Mouse (Mus musculus): Measurements from ENCODE around the gene Gm20604. TPM values are rescaled to one million over a fixed set of nuclear protein-coding genes. Genes with fewer than 3 reads are reported as not detected.
A peak's percentile ranks its signal among the peaks of the same experiment; 100 is the strongest.

Gm20604 gene
- polyA plus RNA-seq, 1 experiment from 2014 or later = 35.0 TPM

DNA sequence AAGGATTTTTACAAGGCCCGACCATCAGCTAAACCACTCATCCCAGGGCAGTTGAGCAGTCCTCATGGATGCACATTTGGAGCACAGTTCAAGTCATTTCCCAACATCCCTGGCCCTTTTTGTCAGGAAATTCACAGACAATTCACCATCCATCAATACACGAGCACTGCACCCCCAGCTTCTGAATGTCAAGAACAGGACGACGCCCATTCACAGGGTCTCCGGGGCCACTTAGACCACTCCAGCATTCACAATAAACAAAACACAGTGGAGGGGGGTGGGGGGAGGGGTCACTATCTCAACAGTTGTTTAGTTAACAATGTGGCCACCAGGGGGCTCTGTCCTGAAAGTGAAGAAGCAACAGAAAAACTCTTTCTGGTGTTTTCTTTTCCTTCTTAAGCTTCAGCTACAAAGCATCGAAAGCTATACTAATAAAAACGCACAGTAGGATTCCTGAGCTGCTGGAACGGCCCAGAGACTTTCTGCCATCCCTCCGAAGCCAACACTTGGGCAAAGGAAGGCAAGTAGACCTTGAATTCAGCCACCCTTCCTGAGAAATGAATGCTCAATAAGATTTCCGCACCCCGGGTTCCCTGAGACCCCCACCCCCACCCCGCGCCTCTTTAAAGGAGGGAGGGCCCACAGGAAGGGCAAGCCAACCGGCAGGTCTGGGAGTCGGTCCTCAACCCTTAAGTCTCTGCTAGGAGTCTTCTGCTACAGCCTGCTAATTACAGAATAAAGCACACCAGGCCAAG, 55.9 kb downstream of the Gm20604 start:
- peak overlapping the region; percentile 80 for H3K4me3 ChIP-seq
- H3K27me3 ChIP-seq (ENCODE audit: poor library complexity, severe bottlenecking) = peaks cover 24% of the 10 kb centered on the region
- H3K9me3 ChIP-seq = no peaks in the 10 kb centered on the region
- WGBS = 7% methylated on average over 15 of the region's 15 CpGs
- peaks cover 78% of the 10 kb centered on the region for H3K4me1 ChIP-seq
- DNase-seq (ENCODE audit: extremely low spot score, low spot score) = peak; percentile 80
- H3K27ac ChIP-seq = peak overlapping the region; percentile 92
- peaks cover 7% of the 10 kb centered on the region; the same call in 1 of the 2 replicates for H3K36me3 ChIP-seq (replicated peaks)

DNA sequence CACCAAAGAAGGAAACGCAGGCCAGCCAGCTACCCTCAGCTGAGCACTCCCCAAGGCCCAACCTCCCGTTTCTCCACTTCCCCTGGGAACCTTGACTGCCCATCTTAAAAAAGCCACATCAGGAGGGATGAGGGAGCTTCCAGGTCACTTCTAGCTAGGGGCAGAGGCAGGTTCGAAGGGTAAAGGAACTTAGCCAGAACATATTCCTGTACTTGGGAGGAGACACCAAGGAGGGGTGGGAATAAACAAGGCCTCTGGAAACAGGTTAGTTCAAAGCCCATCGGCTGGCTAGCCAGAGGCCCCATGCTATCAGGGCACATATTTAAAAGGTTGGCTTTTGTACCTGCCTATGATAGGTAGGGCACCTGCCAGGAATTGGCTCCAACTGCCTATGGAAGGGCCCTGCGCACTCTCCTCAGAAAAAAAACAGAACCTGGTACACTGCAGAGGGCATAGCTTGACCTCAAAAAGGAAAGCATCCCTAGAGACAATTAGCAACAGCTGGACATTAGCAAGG, 56.7 kb downstream of the Gm20604 start:
- peaks cover 7% of the 10 kb centered on the region; the same call in 1 of the 2 replicates for H3K36me3 ChIP-seq (replicated peaks)
- peak overlapping the region; percentile 92 for H3K27ac ChIP-seq
- H3K9me3 ChIP-seq = no peaks in the 10 kb centered on the region
- 91% methylated on average over 5 of the region's 5 CpGs for WGBS
- H3K27me3 ChIP-seq (ENCODE audit: poor library complexity, severe bottlenecking) = peaks cover 16% of the 10 kb centered on the region
- H3K4me3 ChIP-seq = no peak overlapping the region
- peaks cover 85% of the 10 kb centered on the region for H3K4me1 ChIP-seq
- no peak for DNase-seq (ENCODE audit: extremely low spot score, low spot score)

DNA sequence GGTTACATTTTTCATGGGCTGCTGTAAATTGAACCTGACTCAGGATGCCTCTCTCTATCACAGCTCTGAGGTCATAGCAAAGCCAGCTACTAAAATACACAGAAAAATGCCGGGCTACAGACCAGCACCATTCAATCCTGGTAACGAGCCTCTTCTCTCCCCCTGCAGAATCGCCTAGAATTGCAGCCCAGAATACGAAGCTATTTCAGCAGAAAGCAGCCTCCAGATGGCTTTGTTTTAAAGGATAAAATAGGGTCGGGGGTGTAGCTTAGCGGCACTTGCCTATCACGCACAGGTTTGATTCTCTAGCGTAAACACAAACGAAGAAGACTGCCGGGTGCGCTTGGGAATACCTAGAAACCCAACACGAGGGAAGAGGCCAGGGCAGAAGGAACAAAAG, 58.0 kb downstream of the Gm20604 start:
- Histone ChIP-seq H3K4me1 (peaks cover 92% of the 10 kb centered on the region), H3K36me3 (replicated peaks) (peaks cover 8% of the 10 kb centered on the region; the same call in 1 of the 2 replicates), H3K27ac (peak overlapping the region; percentile 67), H3K27me3 (ENCODE audit: poor library complexity, severe bottlenecking) (peaks cover 7% of the 10 kb centered on the region), H3K4me3 (no peak overlapping the region), H3K9me3 (no peaks in the 10 kb centered on the region)
- no peak for DNase-seq (ENCODE audit: extremely low spot score, low spot score)
- 67% methylated on average over 12 of the region's 12 CpGs for WGBS

DNA sequence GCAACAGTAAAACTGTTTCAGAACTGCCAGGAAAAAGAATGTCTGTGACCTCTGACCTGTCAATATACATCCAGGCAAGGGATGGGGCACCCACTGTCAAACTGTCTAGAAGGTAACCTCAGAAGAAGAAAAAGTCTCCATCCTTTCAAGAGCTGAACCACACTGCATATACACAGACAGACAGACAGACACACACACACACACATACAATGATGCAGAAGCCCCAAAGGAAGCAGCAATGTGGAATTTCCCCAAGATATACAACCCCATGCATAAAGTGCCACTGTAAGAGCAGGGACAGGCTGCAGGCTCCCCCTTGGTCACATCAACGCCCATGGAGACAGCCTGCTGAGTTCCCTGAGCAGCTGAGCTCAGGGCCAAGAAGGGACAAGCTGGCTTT, 59.3 kb downstream of the Gm20604 start:
- Histone ChIP-seq H3K27ac (peak overlapping the region; percentile 87), H3K9me3 (no peaks in the 10 kb centered on the region), H3K4me1 (peaks cover 95% of the 10 kb centered on the region), H3K4me3 (no peak overlapping the region), H3K36me3 (replicated peaks) (peaks cover 8% of the 10 kb centered on the region; the same call in 1 of the 2 replicates), H3K27me3 (ENCODE audit: poor library complexity, severe bottlenecking) (peaks cover 7% of the 10 kb centered on the region)
- no peak for DNase-seq (ENCODE audit: extremely low spot score, low spot score)
- 16% methylated on average over 1 of the region's 1 CpGs for WGBS

DNA sequence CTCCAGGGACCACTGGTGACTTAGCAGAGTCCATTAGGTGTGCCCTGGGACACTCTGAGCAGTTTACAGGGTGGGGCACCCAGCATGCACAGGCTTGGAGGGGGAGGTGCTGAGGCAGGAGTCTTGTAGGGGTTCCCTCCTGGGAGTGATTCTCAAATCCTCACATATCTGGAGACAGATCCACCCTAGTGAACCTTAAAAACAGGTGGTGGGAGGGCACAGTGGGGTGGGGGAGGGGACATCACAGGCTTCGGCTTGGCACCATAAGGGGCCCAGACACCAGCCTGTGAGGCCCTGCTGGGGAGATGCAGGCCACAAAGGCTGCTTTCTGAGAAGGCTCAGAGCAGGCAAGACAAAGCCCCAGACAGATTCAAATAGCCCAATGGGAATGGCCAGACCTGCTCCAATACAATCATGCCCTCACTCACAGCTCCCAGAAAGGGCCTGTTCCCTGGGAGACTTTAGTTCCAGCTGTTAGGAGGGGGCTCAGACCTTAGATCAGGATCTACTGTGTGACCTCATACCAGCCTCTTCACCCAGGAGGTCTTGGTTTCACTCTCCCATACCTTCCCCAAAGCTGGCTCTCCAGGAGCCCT, 60.3 kb downstream of the Gm20604 start:
- Histone ChIP-seq H3K27ac (peak overlapping the region; percentile 87), H3K4me3 (peak overlapping the region; percentile 9; the same call in 1 of the 2 replicates), H3K27me3 (ENCODE audit: poor library complexity, severe bottlenecking) (no peaks in the 10 kb centered on the region), H3K4me1 (peaks cover 86% of the 10 kb centered on the region), H3K36me3 (replicated peaks) (peaks cover 15% of the 10 kb centered on the region), H3K9me3 (no peaks in the 10 kb centered on the region)
- DNase-seq (ENCODE audit: extremely low spot score, low spot score) = peak; percentile 46
- WGBS = 8% methylated on average over 1 of the region's 1 CpGs

DNA sequence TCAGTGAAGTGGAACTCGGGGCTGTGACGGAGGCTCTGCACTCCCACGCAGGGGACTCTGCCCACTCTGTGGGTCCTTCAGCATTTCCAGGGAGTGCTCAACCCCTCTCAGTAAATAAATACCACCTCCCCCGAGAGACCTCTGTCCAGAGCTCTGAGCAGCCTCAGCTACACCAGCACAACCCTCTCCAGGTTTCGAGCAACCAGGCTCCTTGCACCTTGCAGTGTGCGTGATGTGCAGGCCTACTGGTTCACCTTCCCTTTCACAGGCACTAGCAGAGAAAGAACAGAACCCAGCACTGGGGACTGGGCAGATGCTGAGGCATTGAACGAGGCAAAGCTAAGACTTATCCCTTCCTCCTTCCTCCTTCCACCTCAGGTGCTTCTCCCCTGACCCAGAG, 61.1 kb downstream of the Gm20604 start:
- H3K27ac ChIP-seq = peak overlapping the region; percentile 87
- no peak for DNase-seq (ENCODE audit: extremely low spot score, low spot score)
- 78% methylated on average over 7 of the region's 7 CpGs for WGBS
- no peaks in the 10 kb centered on the region for H3K27me3 ChIP-seq (ENCODE audit: poor library complexity, severe bottlenecking)
- no peak overlapping the region for H3K4me3 ChIP-seq
- H3K36me3 ChIP-seq (replicated peaks) = peaks cover 15% of the 10 kb centered on the region
- no peaks in the 10 kb centered on the region for H3K9me3 ChIP-seq
- peaks cover 78% of the 10 kb centered on the region for H3K4me1 ChIP-seq

DNA sequence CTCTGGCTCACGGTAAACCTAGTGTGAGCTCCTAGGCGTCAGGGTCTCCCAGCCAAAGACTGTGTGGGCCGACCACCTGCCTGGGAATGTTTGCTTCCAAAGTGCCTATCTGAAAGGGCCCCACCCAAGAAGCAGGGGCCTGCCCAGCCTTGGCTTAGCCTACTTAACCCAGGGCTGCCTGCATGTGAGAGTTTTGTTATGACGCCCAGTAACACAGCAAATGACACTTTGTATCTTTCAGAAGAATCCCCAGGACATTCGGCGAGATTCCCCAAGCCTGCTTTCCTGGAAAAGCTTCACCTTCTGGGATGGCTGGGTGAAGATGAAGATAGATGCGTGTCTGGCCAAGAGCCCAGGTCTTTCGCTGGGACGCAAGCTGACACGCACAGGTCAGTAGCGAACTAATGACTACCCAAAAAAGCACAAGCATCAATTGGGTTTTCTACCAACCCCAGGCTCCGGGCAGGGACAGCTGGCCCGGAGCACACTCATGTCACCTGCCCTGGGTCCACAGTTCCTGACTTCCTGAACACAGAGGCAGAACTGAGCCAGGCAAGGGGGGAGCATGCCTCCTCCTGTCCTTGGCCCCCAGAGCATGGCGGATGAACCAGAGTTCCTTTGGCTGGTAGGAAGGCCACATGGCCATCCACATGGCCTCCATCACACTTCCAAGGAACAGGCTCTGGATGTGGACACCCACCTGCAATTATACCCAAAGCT, 61.7 kb downstream of the Gm20604 start:
- 93% methylated on average over 14 of the region's 14 CpGs for WGBS
- Histone ChIP-seq H3K27ac (peak overlapping the region; percentile 87), H3K27me3 (ENCODE audit: poor library complexity, severe bottlenecking) (no peaks in the 10 kb centered on the region), H3K36me3 (replicated peaks) (peaks cover 15% of the 10 kb centered on the region), H3K4me1 (peaks cover 72% of the 10 kb centered on the region), H3K9me3 (no peaks in the 10 kb centered on the region), H3K4me3 (no peak overlapping the region)
- DNase-seq (ENCODE audit: extremely low spot score, low spot score) = no peak

DNA sequence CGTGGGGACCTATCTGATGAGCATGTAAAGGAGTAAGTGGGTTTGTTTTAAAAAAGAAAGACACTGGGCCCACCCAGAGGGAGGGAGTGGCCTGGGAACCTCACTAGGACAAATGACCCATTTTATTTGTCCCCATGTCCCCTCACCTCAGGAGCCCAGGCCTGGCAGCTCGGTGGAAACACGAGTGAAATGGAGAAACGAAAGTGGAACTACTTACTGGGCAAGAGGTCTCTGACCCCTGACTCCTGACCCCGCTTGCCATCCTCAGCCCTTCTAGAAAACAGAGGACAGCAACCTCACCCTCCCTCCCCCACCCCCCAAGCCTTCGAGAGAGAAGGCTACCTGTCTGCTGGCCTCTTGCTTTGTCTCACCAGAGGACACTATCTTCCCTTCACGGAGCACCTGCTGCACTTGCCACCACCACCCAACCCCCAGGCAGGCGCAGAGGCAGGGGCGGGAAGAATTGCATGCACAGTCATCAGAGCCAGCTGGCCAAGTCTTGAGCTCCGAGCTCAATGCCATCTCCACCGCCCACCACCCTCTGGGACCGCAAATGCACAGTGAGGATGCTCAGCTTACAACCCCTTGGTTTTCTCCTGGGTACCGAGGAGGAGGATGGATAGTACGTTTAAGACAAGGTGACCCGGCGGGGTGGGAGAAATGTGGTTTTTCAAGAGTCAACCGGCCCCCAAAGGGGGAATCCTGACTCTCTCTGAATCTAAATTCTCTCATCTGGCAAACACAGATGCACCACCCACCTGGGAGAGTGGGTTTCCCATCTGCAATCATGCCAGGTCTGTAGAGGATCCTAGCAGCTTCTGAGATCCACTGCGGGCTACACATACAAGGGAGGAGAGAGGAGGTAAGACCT, 62.9 kb downstream of the Gm20604 start:
- Histone ChIP-seq H3K27ac (peak overlapping the region; percentile 87), H3K4me3 (no peak overlapping the region), H3K9me3 (no peaks in the 10 kb centered on the region), H3K27me3 (ENCODE audit: poor library complexity, severe bottlenecking) (no peaks in the 10 kb centered on the region), H3K36me3 (replicated peaks) (peaks cover 9% of the 10 kb centered on the region), H3K4me1 (peaks cover 72% of the 10 kb centered on the region)
- DNase-seq (ENCODE audit: extremely low spot score, low spot score) = no peak
- WGBS = 66% methylated on average over 18 of the region's 18 CpGs

DNA sequence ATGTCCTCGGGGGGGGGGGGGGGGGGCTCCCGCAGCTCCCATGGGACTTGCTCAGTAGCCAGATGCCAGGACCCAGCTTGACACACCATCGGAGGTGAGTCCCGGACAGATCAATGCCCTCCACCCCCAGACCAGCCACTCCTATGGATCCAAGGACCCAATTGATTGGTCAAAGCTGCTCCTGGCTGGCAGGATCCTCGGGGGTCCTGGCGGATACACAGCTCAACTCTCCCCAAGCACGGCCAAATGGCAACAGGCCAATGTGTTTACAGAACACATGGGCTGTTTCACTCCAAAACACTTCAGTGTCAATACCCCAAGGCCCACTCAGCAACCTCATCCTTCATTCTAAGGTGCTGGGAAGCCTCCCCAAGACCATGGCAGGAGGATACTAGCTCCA, 66.7 kb downstream of the Gm20604 start:
- H3K36me3 ChIP-seq (replicated peaks) = peaks cover 9% of the 10 kb centered on the region
- 86% methylated on average over 7 of the region's 7 CpGs for WGBS
- H3K4me3 ChIP-seq = no peak overlapping the region
- H3K9me3 ChIP-seq = no peaks in the 10 kb centered on the region
- H3K27ac ChIP-seq = 0 out of 2 replicates have a peak overlapping the region, but pooled peaks have one; percentile 35
- H3K4me1 ChIP-seq = peaks cover 34% of the 10 kb centered on the region
- H3K27me3 ChIP-seq (ENCODE audit: poor library complexity, severe bottlenecking) = no peaks in the 10 kb centered on the region
- no peak for DNase-seq (ENCODE audit: extremely low spot score, low spot score)

Other genes with a start within 250 kb of the Gm20604 start
- 6.7 and 9.2 TPM in 2 replicates for gene Chga, start 203.7 kb downstream of the Gm20604 start, polyA plus RNA-seq (2016; fragmentation: Nextera tagmentation; extraction: Ambion mirVana)
- gene Itpk1, start 53.7 kb downstream of the Gm20604 start, polyA plus RNA-seq (2016; fragmentation: Nextera tagmentation; extraction: Ambion mirVana) = 16.5 and 18.5 TPM in 2 replicates
- 33.8 and 36.5 TPM in 2 replicates for gene Moap1, start 15.0 kb downstream of the Gm20604 start, polyA plus RNA-seq (2016; fragmentation: Nextera tagmentation; extraction: Ambion mirVana)
- 12.0 and 14.2 TPM in 2 replicates for gene Tmem251, start 14.9 kb downstream of the Gm20604 start, polyA plus RNA-seq (2016; fragmentation: Nextera tagmentation; extraction: Ambion mirVana)
- not detected in 2 replicates for gene Gm28051, start 907 bp downstream of the Gm20604 start, polyA plus RNA-seq (2016; fragmentation: Nextera tagmentation; extraction: Ambion mirVana)
- 47.9 and 52.4 TPM in 2 replicates for gene Gon7, start 869 bp downstream of the Gm20604 start, polyA plus RNA-seq (2016; fragmentation: Nextera tagmentation; extraction: Ambion mirVana)
- 67.8 and 71.6 TPM in 2 replicates for gene Ubr7, start 705 bp downstream of the Gm20604 start, polyA plus RNA-seq (2016; fragmentation: Nextera tagmentation; extraction: Ambion mirVana)
- 16.1 and 17.1 TPM in 2 replicates for gene Btbd7, start 119.8 kb upstream of the Gm20604 start, polyA plus RNA-seq (2016; fragmentation: Nextera tagmentation; extraction: Ambion mirVana)
- gene Cox8c, start 140.6 kb upstream of the Gm20604 start, polyA plus RNA-seq (2016; fragmentation: Nextera tagmentation; extraction: Ambion mirVana) = not detected in 2 replicates
- gene Unc79, start 190.2 kb upstream of the Gm20604 start, polyA plus RNA-seq (2016; fragmentation: Nextera tagmentation; extraction: Ambion mirVana) = 0.33 and 0.36 TPM in 2 replicates